8 mouse cellular contexts compared by ENCODE assay signal in genomic region chr8:83899363-83900252, GRCm38 (mm10). TPM values are rescaled to one million over a fixed set of nuclear protein-coding genes. Genes with fewer than 3 reads are reported as not detected.
DNase-seq lines count a peak whose midpoint lies in the region; ATAC-seq lines count a peak whose summit lies in the region.

TSS of gene Adgrl1 (plus strand) at chr8:83900105.

- H3K9ac ChIP-seq in lung, embryonic 15.5 days = peak within 1 kb of the TSS; percentile 90

- peaks cover 63% of the 10 kb centered on the region for H3K4me1 ChIP-seq in hindbrain, embryonic 10.5 days (replicated peaks)
- peaks cover 58% of the 10 kb centered on the region for H3K4me1 ChIP-seq in lung, embryonic 15.5 days

- H3K9me3 ChIP-seq in hindbrain, embryonic 10.5 days = no peaks in the 10 kb centered on the region
- H3K9me3 ChIP-seq in lung, embryonic 15.5 days = no peaks in the 10 kb centered on the region

- H3K4me2 ChIP-seq in lung, embryonic 15.5 days = peak within 1 kb of the TSS; percentile 95

- peak; percentile 90 for ATAC-seq in lung, embryonic 15.5 days (ENCODE audit: borderline replicate concordance, extremely low read depth, low FRiP score, low TSS enrichment)

- peak; percentile 98 for DNase-seq in MN1 (ENCODE audit: low spot score)
- DNase-seq in cerebellum, adult 8-10 months = peak; percentile 94
- DNase-seq in frontal cortex, adult 2 months (ENCODE audit: extremely low spot score in 1 of 2, low spot score in 1 of 2) = peak; percentile 94 to 96
- DNase-seq in hindbrain, embryonic 10.5 days (ENCODE audit: low spot score) = peak; percentile 97
- peak; percentile 75 for DNase-seq in layer of hippocampus, adult 9-10 months (ENCODE audit: low spot score)
- DNase-seq in ovary, postnatal 10 days (ENCODE audit: low spot score) = peak; percentile 83
- peak; percentile 89 for DNase-seq in thymus, postnatal 0 days (ENCODE audit: low spot score)

- no peaks in the 10 kb centered on the region for H3K36me3 ChIP-seq in hindbrain, embryonic 10.5 days
- H3K36me3 ChIP-seq in lung, embryonic 15.5 days = no peaks in the 10 kb centered on the region

- H3K4me3 ChIP-seq in hindbrain, embryonic 10.5 days = peak within 1 kb of the TSS; percentile 91
- H3K4me3 ChIP-seq in lung, embryonic 15.5 days = peak within 1 kb of the TSS; percentile 95

- H3K27me3 ChIP-seq in hindbrain, embryonic 10.5 days (ENCODE audit: insufficient read depth, poor library complexity, severe bottlenecking) = peaks cover 36% of the 10 kb centered on the region
- H3K27me3 ChIP-seq in lung, embryonic 15.5 days = peaks cover 10% of the 10 kb centered on the region

- under 1% methylated on average over 70 of the region's 70 CpGs for WGBS in hindbrain, embryonic 10.5 days
- WGBS in lung, embryonic 15.5 days = under 1% methylated on average over 58 of the region's 70 CpGs

- H3K27ac ChIP-seq in hindbrain, embryonic 10.5 days = peak within 1 kb of the TSS; percentile 94
- peak within 1 kb of the TSS; percentile 99 for H3K27ac ChIP-seq in lung, embryonic 15.5 days

RNA-seq across cellular contexts. Expression of gene Adgrl1, which starts in this region (rescaled TPM):
- 199 and 247 TPM in 2 replicates for polyA plus RNA-seq in frontal cortex, adult 2 months (2012; rRNA removed)
- 10.9 and 15.4 TPM in 2 replicates for polyA plus RNA-seq in hindbrain, embryonic 10.5 days (2016; fragmentation: Nextera tagmentation; extraction: Ambion mirVana)
- 18.6 and 19.7 TPM in 2 replicates for polyA plus RNA-seq in lung, embryonic 15.5 days (2015; fragmentation: Nextera tagmentation; extraction: Ambion mirVana)
- 7.8 and 14.3 TPM in 2 replicates for polyA plus RNA-seq in thymus, postnatal 0 days (2015; fragmentation: Nextera tagmentation; extraction: Ambion mirVana)

Comparison
In these comparisons a context has a peak if more than half of its experiments do, and no peak if none do; other contexts are left out.
1. Peak in every context shown above with its lines: DNase-seq, ATAC-seq, H3K4me3 ChIP-seq and H3K27ac ChIP-seq.